8 mouse cellular contexts compared by ENCODE assay signal in the genomic region with DNA sequence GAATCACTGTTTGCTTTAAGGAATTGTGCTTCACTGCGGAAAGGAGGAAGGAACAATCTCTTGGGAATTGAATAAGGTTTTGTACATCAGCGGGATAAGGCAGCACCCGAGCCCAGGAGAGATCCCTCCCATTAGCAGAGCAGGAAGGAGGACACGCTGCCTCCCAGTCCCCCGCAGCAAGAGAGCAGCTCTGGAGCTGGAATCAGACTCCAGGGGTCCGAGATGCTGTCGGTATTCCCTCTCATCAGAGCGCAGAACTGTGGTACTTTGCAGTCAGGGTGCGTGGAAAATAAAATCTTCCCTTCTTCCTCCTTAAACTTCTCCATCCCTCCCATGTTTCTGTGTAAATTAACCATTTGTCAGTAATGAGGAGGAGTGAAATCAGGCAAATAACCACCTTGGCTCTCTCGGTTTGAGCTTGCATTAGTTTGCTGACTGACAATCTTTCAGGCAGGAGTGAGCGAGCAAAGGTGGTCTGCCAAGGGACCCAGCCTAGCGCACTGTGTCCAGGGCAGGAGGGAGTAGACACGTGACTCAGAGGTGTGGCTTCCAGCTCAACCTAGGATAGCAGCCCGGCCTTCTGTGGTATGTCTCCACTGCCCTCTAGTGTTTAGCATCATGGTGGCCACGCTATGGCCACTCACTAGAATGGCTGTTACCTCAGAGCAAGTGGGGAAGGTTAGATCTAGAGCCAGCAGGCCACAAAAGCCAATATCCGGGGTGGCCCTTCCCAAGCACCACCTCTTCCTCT. TPM values are rescaled to one million over a fixed set of nuclear protein-coding genes. Genes with fewer than 3 reads are reported as not detected.
A peak's percentile ranks its signal among the peaks of the same experiment; 100 is the strongest.
DNase-seq lines count a peak whose midpoint lies in the region; ATAC-seq lines count a peak whose summit lies in the region.

No protein-coding gene starts in this region.

- peak; percentile 61 for DNase-seq in WW6 (ENCODE audit: low read depth, low spot score)
- peak; percentile 52 for DNase-seq in cerebellum, adult 8-10 months
- DNase-seq in frontal cortex, adult 2 months (ENCODE audit: extremely low spot score in 1 of 2, low spot score in 1 of 2), result peak; percentile 11 to 49
- peak; percentile 47 to 59 for DNase-seq in layer of hippocampus, postnatal 10 days (ENCODE audit: low spot score in 2 of 2)
- peak; percentile 83 for DNase-seq in lung, postnatal 25 days (ENCODE audit: low spot score)
- peak; percentile 65 for DNase-seq in retina, postnatal 7 days (ENCODE audit: low read depth, low spot score)
- DNase-seq in spleen, postnatal 14 days (ENCODE audit: low spot score in 2 of 2), result no peak

- WGBS in hindbrain, embryonic 13.5 days, result 4% methylated on average over 16 of the region's 16 CpGs

- peaks cover 9% of the 10 kb centered on the region for H3K4me1 ChIP-seq in hindbrain, embryonic 13.5 days (replicated peaks)

- no peak overlapping the region for H3K27ac ChIP-seq in hindbrain, embryonic 13.5 days

- peak overlapping the region; percentile 67 for H3K4me2 ChIP-seq in hindbrain, embryonic 13.5 days

- no peaks in the 10 kb centered on the region for H3K36me3 ChIP-seq in hindbrain, embryonic 13.5 days

- peak overlapping the region; percentile 38 for H3K4me3 ChIP-seq in hindbrain, embryonic 13.5 days

- ATAC-seq in hindbrain, embryonic 13.5 days (ENCODE audit: low FRiP score), result peak; percentile 98

- H3K9ac ChIP-seq in hindbrain, embryonic 13.5 days, result peak overlapping the region; percentile 68

- no peaks in the 10 kb centered on the region for H3K27me3 ChIP-seq in hindbrain, embryonic 13.5 days

- H3K9me3 ChIP-seq in hindbrain, embryonic 13.5 days, result no peaks in the 10 kb centered on the region

RNA-seq across cellular contexts. Expression of a gene that starts 15.4 kb away (rescaled TPM):
- polyA plus RNA-seq in frontal cortex, adult 2 months (2012; rRNA removed), result 1.1 and 1.3 TPM in 2 replicates
- polyA plus RNA-seq in hindbrain, embryonic 13.5 days (2015; fragmentation: Nextera tagmentation; extraction: Ambion mirVana), result 0.48 and 0.68 TPM in 2 replicates
- 1 to 10 TPM; 1.7 to 1.8 TPM for total RNA-seq in layer of hippocampus, postnatal 10 days (2021)

RNA-seq across cellular contexts. Expression of a gene that starts 33.4 kb away (rescaled TPM):
- 1.1 and 1.2 TPM in 2 replicates for polyA plus RNA-seq in frontal cortex, adult 2 months (2012; rRNA removed)
- polyA plus RNA-seq in hindbrain, embryonic 13.5 days (2015; fragmentation: Nextera tagmentation; extraction: Ambion mirVana), result 4.8 and 5.5 TPM in 2 replicates
- total RNA-seq in layer of hippocampus, postnatal 10 days (2021), result 1 to 10 TPM; 6.0 to 7.5 TPM

Comparison
In these comparisons a context has a peak if more than half of its experiments do, and no peak if none do; other contexts are left out.
1. DNase-seq: peak in WW6 (single experiment), cerebellum, adult 8-10 months (single experiment), frontal cortex, adult 2 months (2 of 2), layer of hippocampus, postnatal 10 days (2 of 2), lung, postnatal 25 days (single experiment) and retina, postnatal 7 days (single experiment); none in spleen, postnatal 14 days (0 of 2).